14 mouse cellular contexts compared by ENCODE assay signal in the genomic region with DNA sequence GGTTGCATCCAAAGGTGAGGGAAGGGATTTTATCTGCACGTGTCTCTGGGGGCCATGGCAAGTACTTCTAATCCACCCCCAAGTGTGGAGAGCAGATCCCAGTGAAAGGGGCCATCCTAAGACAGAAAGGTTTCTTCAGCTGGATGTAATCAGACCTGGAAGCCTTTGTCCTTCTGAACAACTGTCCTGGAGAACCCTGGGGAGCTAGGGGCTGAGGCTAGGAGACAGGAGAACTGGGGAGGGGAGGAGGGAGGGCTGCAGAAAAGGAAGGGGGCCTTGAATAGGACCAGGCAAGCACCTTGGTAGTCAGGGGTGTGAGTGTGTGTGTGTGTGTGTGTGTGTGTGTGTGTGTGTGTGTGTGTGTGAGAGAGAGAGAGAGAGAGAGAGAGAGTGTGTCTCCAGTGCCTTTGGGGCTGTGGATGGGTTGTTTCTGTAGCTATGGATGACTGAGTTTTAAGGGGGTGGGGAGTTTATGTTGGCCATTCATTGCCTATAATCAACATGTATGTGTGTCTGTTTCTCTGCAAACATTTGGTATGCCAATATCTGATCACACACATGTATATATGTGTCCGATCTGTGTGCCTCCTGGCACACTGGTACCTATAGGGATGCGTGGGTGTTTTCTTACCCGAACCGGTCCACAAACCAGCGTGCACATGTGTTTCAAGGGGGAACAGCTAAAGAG. TPM values are rescaled to one million over a fixed set of nuclear protein-coding genes. Genes with fewer than 3 reads are reported as not detected.
DNase-seq lines count a peak whose midpoint lies in the region; ATAC-seq lines count a peak whose summit lies in the region.
"Had no signal": no experiment of that assay in that cellular context is flagged by ENCODE, and none has a peak within 500 bp of the region (broad histone marks: within the 10 kb centered on the region; RNA-seq: fewer than 3 reads in every experiment).

No protein-coding gene starts in this region.

- no peak overlapping the region for H3K9ac ChIP-seq in kidney, embryonic 16.5 days (replicated peaks; ENCODE audit: low read length)
- peak overlapping the region; percentile 93 for H3K9ac ChIP-seq in forebrain, embryonic 12.5 days
- no peak overlapping the region for H3K9ac ChIP-seq in intestine, embryonic 16.5 days (ENCODE audit: low read depth, low read length)
- H3K9ac ChIP-seq in neural tube, embryonic 12.5 days = peak overlapping the region; percentile 97

- WGBS in kidney, embryonic 16.5 days = 11% methylated on average over 6 of the region's 6 CpGs
- WGBS in forebrain, embryonic 12.5 days = 11% methylated on average over 6 of the region's 6 CpGs
- WGBS in intestine, embryonic 16.5 days = 12% methylated on average over 6 of the region's 6 CpGs
- 11% methylated on average over 6 of the region's 6 CpGs for WGBS in neural tube, embryonic 12.5 days

- H3K9me3 ChIP-seq in kidney, embryonic 16.5 days (ENCODE audit: low read length) = no peaks in the 10 kb centered on the region
- H3K9me3 ChIP-seq in forebrain, embryonic 12.5 days = no peaks in the 10 kb centered on the region
- H3K9me3 ChIP-seq in intestine, embryonic 16.5 days (ENCODE audit: control insufficient read depth, low read length) = no peaks in the 10 kb centered on the region
- no peaks in the 10 kb centered on the region for H3K9me3 ChIP-seq in neural tube, embryonic 12.5 days

- peaks cover 13% of the 10 kb centered on the region for H3K4me1 ChIP-seq in kidney, embryonic 16.5 days (ENCODE audit: insufficient read depth, low read length)
- H3K4me1 ChIP-seq in forebrain, embryonic 12.5 days = peaks cover 67% of the 10 kb centered on the region
- H3K4me1 ChIP-seq in intestine, embryonic 16.5 days (ENCODE audit: control insufficient read depth, insufficient read depth, low read length) = 0 out of 2 replicates have a peak, but pooled peaks cover 3% of the 10 kb centered on the region
- H3K4me1 ChIP-seq in neural tube, embryonic 12.5 days = peaks cover 62% of the 10 kb centered on the region

- H3K36me3 ChIP-seq in kidney, embryonic 16.5 days (ENCODE audit: insufficient read depth, low read length) = no peaks in the 10 kb centered on the region
- no peaks in the 10 kb centered on the region for H3K36me3 ChIP-seq in forebrain, embryonic 12.5 days (replicated peaks)
- no peaks in the 10 kb centered on the region for H3K36me3 ChIP-seq in intestine, embryonic 16.5 days (ENCODE audit: control insufficient read depth, insufficient read depth, low read length)
- H3K36me3 ChIP-seq in neural tube, embryonic 12.5 days = no peaks in the 10 kb centered on the region

- no peak for ATAC-seq in kidney, embryonic 16.5 days (ENCODE audit: low FRiP score, low TSS enrichment)
- peak; percentile 17; the same call in 1 of the 2 replicates for ATAC-seq in forebrain, embryonic 12.5 days (ENCODE audit: low FRiP score)
- ATAC-seq in intestine, embryonic 16.5 days = no peak
- peak; percentile 14 for ATAC-seq in neural tube, embryonic 12.5 days (ENCODE audit: low FRiP score, low read depth)
- ATAC-seq in granulocyte monocyte progenitor cell, adult 5-6 weeks (replicated peaks; ENCODE audit: poor library complexity, severe bottlenecking) = no peak

- peak overlapping the region; percentile 9; the same call in 1 of the 2 replicates for H3K4me3 ChIP-seq in kidney, embryonic 16.5 days (ENCODE audit: low read length)
- H3K4me3 ChIP-seq in forebrain, embryonic 12.5 days (replicated peaks) = peak overlapping the region; percentile 83
- no peak overlapping the region for H3K4me3 ChIP-seq in intestine, embryonic 16.5 days (ENCODE audit: low read length)
- peak overlapping the region; percentile 90 for H3K4me3 ChIP-seq in neural tube, embryonic 12.5 days

- H3K4me2 ChIP-seq in kidney, embryonic 16.5 days (replicated peaks; ENCODE audit: low read depth, low read length) = peak overlapping the region; percentile 84
- H3K4me2 ChIP-seq in forebrain, embryonic 12.5 days = peak overlapping the region; percentile 97
- peak overlapping the region; percentile 75; the same call in 1 of the 2 replicates for H3K4me2 ChIP-seq in intestine, embryonic 16.5 days (ENCODE audit: low read depth, low read length)
- H3K4me2 ChIP-seq in neural tube, embryonic 12.5 days (replicated peaks) = peak overlapping the region; percentile 87

- DNase-seq in kidney, postnatal 4 days = no peak
- no peak for DNase-seq in urinary bladder, adult 18-20 months (ENCODE audit: low spot score in 2 of 2)
- no peak for DNase-seq in gastrocnemius, postnatal 4 days (ENCODE audit: low spot score in 2 of 2)
- DNase-seq: gastrocnemius, postnatal 10 days; lung, postnatal 14 days; thymus, postnatal 14 days had no signal

- no peak overlapping the region for H3K27ac ChIP-seq in kidney, embryonic 16.5 days (ENCODE audit: low read length)
- peak overlapping the region; percentile 88 for H3K27ac ChIP-seq in forebrain, embryonic 12.5 days
- no peak overlapping the region for H3K27ac ChIP-seq in intestine, embryonic 16.5 days (ENCODE audit: low read length)
- peak overlapping the region; percentile 77; the same call in 1 of the 2 replicates for H3K27ac ChIP-seq in neural tube, embryonic 12.5 days

- peaks cover 73% of the 10 kb centered on the region for H3K27me3 ChIP-seq in kidney, embryonic 16.5 days (ENCODE audit: insufficient read depth, low read length)
- H3K27me3 ChIP-seq in forebrain, embryonic 12.5 days = peaks cover 56% of the 10 kb centered on the region
- peaks cover 83% of the 10 kb centered on the region for H3K27me3 ChIP-seq in intestine, embryonic 16.5 days (replicated peaks; ENCODE audit: control insufficient read depth, insufficient read depth, low read length)
- peaks cover 42% of the 10 kb centered on the region for H3K27me3 ChIP-seq in neural tube, embryonic 12.5 days (replicated peaks)

RNA-seq across cellular contexts. Expression of gene Slc22a12, which starts 46.2 kb away (rescaled TPM):
- 27.4 and 27.7 TPM in 2 replicates for polyA plus RNA-seq in kidney, embryonic 16.5 days (2015; fragmentation: Nextera tagmentation; extraction: Ambion mirVana)
- polyA plus RNA-seq in forebrain, embryonic 12.5 days (2016; fragmentation: Nextera tagmentation; extraction: Ambion mirVana) = not detected in 2 replicates
- polyA plus RNA-seq in intestine, embryonic 16.5 days (2015; fragmentation: Nextera tagmentation; extraction: Ambion mirVana) = not detected in 2 replicates
- not detected in 2 replicates for polyA plus RNA-seq in neural tube, embryonic 12.5 days (2016; fragmentation: Nextera tagmentation; extraction: Ambion mirVana)
- not detected for total RNA-seq in gastrocnemius, postnatal 4 days (2021)
- total RNA-seq in granulocyte monocyte progenitor cell, adult 5-6 weeks (2014; fragmentation: Nextera tagmentation) = not detected in 2 replicates
- total RNA-seq in granulocyte monocyte progenitor cell, adult 5-6 weeks (2017) = not detected in 2 replicates
- total RNA-seq: gastrocnemius, postnatal 10 days; left cerebral cortex, adult 18-20 months had no signal
- polyA plus RNA-seq: embryonic facial prominence, embryonic 11.5 days; intestine, embryonic 14.5 days had no signal

Comparison
In these comparisons a context has a peak if more than half of its experiments do, and no peak if none do; other contexts are left out.
1. ATAC-seq: peak in forebrain, embryonic 12.5 days (single experiment) and neural tube, embryonic 12.5 days (single experiment); none in kidney, embryonic 16.5 days (single experiment), intestine, embryonic 16.5 days (single experiment) and granulocyte monocyte progenitor cell, adult 5-6 weeks (single experiment).
2. H3K27ac ChIP-seq: peak in forebrain, embryonic 12.5 days (single experiment) and neural tube, embryonic 12.5 days (single experiment); none in kidney, embryonic 16.5 days (single experiment) and intestine, embryonic 16.5 days (single experiment).
3. H3K9ac ChIP-seq: peak in forebrain, embryonic 12.5 days (single experiment) and neural tube, embryonic 12.5 days (single experiment); none in kidney, embryonic 16.5 days (single experiment) and intestine, embryonic 16.5 days (single experiment).
4. RNA of gene Slc22a12, which starts 46.2 kb away (polyA plus RNA-seq): 27.4 to 27.7 TPM in kidney, embryonic 16.5 days; not detected in neural tube, embryonic 12.5 days, not detected in forebrain, embryonic 12.5 days and not detected in intestine, embryonic 16.5 days; every median in the first group is over 10 times any median in the second.
5. Peak in every context shown above with its lines, with median percentiles within 50 percentile points of each other: H3K4me2 ChIP-seq.